Mouse (Mus musculus) limb, embryonic 10.5 days (tissue): Measurements from ENCODE around the gene Thap3. TPM values are rescaled to one million over a fixed set of nuclear protein-coding genes. Genes with fewer than 3 reads are reported as not detected.
A peak's percentile ranks its signal among the peaks of the same experiment; 100 is the strongest.

Experiments used
- DNase-seq: peaks from one replicate; pipeline ENCODE4 v3.0.0-alpha.2; 2017; ENCODE audit warnings: low spot score
- H3K27ac ChIP-seq: fragments of 300-500 bp; sonication (generic); 2 replicates; pipeline ENCODE4 v1.5.1; 2016; ENCODE audit warnings: mild to moderate bottlenecking
- H3K27me3 ChIP-seq: fragments of 300-500 bp; sonication (generic); 2 replicates; pipeline ENCODE4 v1.6.1; 2016; ENCODE audit warnings: low read depth, mild to moderate bottlenecking; ENCODE audit not compliant: poor library complexity, severe bottlenecking
- H3K36me3 ChIP-seq: fragments of 300-500 bp; sonication (generic); 2 replicates; pipeline ENCODE4 v1.6.1; 2016; ENCODE audit warnings: mild to moderate bottlenecking, moderate library complexity
- H3K4me1 ChIP-seq: fragments of 300-500 bp; sonication (generic); 2 replicates; pipeline ENCODE4 v1.6.1; 2016
- H3K4me3 ChIP-seq: fragments of 300-500 bp; sonication (generic); 2 replicates; pipeline ENCODE4 v1.5.1; 2016; ENCODE audit warnings: mild to moderate bottlenecking, moderate library complexity
- H3K9me3 ChIP-seq: fragments of 300-500 bp; sonication (generic); replicated peaks from 2 replicates; pipeline ENCODE4 v1.6.1; 2016; ENCODE audit warnings: mild to moderate bottlenecking
- WGBS: fragments of 180-500 bp; shearing (Covaris S2); methylation state at CpG from one replicate; pipeline ENCODE4 v1.1.7; 2016; 5-methylcytosine and 5-hydroxymethylcytosine counted together
- polyA plus RNA-seq: library from polyadenylated mRNA; unstranded; fragments of >200 nt; fragmentation: Nextera tagmentation; extraction: Ambion mirVana; gene quantifications from 2 replicates; pipeline ENCODE4 v1.2.1, GENCODE M21; 2016

Gene Thap3
- polyA plus RNA-seq, 1 experiment from 2014 or later, result 43.1 TPM

DNA sequence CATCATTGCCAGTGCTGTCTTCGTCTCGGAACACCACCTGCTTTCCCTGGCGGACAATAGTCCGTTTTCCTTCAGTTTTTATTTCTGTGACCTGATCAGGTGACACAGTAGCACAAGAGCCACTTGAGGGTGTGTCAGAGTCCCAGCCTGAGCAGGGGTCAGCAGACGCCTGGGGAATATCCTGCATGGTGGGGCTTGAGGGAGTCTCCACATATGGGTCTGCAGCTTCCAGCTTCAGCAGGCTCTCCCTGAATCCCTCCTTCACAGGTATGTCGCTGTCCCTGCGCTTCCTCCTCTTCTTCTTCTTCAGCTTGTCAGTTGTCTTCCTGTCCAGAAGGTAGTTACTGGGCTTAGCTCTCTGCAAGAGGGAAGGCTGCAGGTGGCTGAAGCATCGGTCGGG lies 3.3 kb upstream of the Thap3 start:
- Histone ChIP-seq H3K4me3 (no peak overlapping the region), H3K36me3 (peaks cover 49% of the 10 kb centered on the region), H3K4me1 (peaks cover 53% of the 10 kb centered on the region), H3K9me3 (no peaks in the 10 kb centered on the region), H3K27me3 (no peaks in the 10 kb centered on the region), H3K27ac (no peak overlapping the region)
- 95% methylated on average over 9 of the region's 9 CpGs for WGBS
- DNase-seq, result no peak

- WGBS, result 25% methylated on average over 6 of the region's 6 CpGs
- H3K36me3 ChIP-seq, result peaks cover 72% of the 10 kb centered on the region
- peaks cover 51% of the 10 kb centered on the region for H3K4me1 ChIP-seq
- no peak for DNase-seq
- H3K4me3 ChIP-seq, result peak overlapping the region; percentile 89
- no peaks in the 10 kb centered on the region for H3K27me3 ChIP-seq
- peak overlapping the region; percentile 95 for H3K27ac ChIP-seq
- no peaks in the 10 kb centered on the region for H3K9me3 ChIP-seq
Observed at GRCm38 (mm10) chr4:151989110-151989488, 302 bp upstream of the Thap3 start.

DNA sequence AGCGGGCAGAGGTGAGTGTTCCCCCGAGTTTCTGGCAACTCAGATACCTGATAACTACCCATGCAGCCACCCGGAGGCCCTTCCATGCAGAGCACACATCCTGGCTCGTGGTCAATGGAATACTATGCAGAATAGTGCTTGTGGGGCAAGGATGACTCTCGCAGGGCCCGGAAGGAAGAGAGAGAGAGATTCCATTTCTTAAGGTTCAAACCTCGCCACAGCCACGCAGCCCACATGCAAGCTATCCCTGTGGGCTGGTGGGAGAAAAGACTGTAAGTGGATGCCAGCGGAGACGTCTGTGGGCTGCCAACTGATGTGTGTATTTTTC lies 819 bp downstream of the Thap3 start:
- peaks cover 53% of the 10 kb centered on the region for H3K4me1 ChIP-seq
- no peaks in the 10 kb centered on the region for H3K9me3 ChIP-seq
- WGBS, result 31% methylated on average over 10 of the region's 10 CpGs
- H3K27ac ChIP-seq, result peak overlapping the region; percentile 95
- DNase-seq, result no peak
- H3K36me3 ChIP-seq, result peaks cover 72% of the 10 kb centered on the region
- peak overlapping the region; percentile 89 for H3K4me3 ChIP-seq
- H3K27me3 ChIP-seq, result no peaks in the 10 kb centered on the region

DNA sequence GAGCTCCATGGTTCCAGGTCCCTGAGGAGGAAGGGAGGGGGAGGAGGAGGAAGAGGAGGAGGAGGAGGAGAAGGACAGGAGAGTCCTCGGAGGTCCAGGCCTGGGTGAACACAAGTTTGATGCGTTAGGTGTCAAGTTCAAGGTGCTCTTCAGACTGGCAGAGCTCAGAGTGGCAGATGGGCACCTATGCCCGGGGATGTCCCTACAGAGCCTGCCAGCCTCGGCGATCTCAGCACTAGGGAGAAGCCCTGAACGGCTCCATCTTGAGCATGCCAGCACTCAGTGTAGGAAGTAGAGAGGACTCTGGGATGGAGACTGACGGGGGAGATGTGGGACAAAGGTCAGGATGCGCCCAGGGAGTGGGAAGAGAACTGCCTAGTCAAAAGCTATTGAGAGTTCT lies 2.1 kb downstream of the Thap3 start:
- Histone ChIP-seq H3K4me1 (peaks cover 57% of the 10 kb centered on the region), H3K36me3 (peaks cover 72% of the 10 kb centered on the region)

DNA sequence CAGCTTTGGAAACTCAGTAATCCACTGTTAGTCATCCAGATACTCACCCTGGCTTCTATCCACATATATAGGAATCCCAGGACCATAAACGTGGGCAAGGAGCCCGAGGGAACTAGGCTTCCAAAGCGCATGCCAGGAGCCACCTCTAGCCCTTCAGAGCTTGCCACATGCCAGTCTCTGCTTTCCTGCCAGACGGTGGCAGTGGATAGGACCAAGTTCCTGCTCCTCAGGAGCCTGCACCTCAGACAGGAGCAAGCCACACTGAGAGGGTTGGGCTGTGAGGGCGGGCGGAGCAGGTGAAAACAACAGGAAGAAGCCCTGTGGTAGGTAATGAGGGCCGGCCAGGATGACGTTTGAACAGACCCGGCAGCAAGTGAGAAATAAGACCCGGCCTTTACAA lies 2.9 kb downstream of the Thap3 start:
- H3K36me3 ChIP-seq, result peaks cover 72% of the 10 kb centered on the region
- 32% methylated on average over 10 of the region's 10 CpGs for WGBS
- no peaks in the 10 kb centered on the region for H3K27me3 ChIP-seq
- 0 out of 2 replicates have a peak overlapping the region, but pooled peaks have one; percentile 21 for H3K27ac ChIP-seq
- no peak overlapping the region for H3K4me3 ChIP-seq
- H3K9me3 ChIP-seq, result no peaks in the 10 kb centered on the region
- H3K4me1 ChIP-seq, result peaks cover 57% of the 10 kb centered on the region
- DNase-seq, result no peak

More for the DNA sequence above, 2.1 kb downstream of the Thap3 start:
- WGBS, result 70% methylated on average over 8 of the region's 8 CpGs
- Histone ChIP-seq H3K9me3 (no peaks in the 10 kb centered on the region), H3K4me3 (no peak overlapping the region), H3K27me3 (no peaks in the 10 kb centered on the region), H3K27ac (no peak overlapping the region)
- no peak for DNase-seq

- H3K9me3 ChIP-seq, result no peaks in the 10 kb centered on the region
- 32% methylated on average over 8 of the region's 9 CpGs for WGBS
- peaks cover 47% of the 10 kb centered on the region for H3K4me1 ChIP-seq
- no peak overlapping the region for H3K4me3 ChIP-seq
- peaks cover 78% of the 10 kb centered on the region for H3K36me3 ChIP-seq
- no peaks in the 10 kb centered on the region for H3K27me3 ChIP-seq
- H3K27ac ChIP-seq, result peak overlapping the region; percentile 10; the same call in 1 of the 2 replicates
- DNase-seq, result peak; percentile 46
Observed at GRCm38 (mm10) chr4:151983560-151983959, 5.2 kb downstream of the Thap3 start.

- Histone ChIP-seq H3K4me3 (no peak overlapping the region), H3K4me1 (peaks cover 42% of the 10 kb centered on the region), H3K9me3 (no peaks in the 10 kb centered on the region), H3K27me3 (no peaks in the 10 kb centered on the region), H3K27ac (peak overlapping the region; percentile 10; the same call in 1 of the 2 replicates), H3K36me3 (peaks cover 82% of the 10 kb centered on the region)
- DNase-seq, result no peak
- WGBS, result 53% methylated on average over 17 of the region's 17 CpGs
Observed at GRCm38 (mm10) chr4:151983043-151983442, 5.8 kb downstream of the Thap3 start.

DNA sequence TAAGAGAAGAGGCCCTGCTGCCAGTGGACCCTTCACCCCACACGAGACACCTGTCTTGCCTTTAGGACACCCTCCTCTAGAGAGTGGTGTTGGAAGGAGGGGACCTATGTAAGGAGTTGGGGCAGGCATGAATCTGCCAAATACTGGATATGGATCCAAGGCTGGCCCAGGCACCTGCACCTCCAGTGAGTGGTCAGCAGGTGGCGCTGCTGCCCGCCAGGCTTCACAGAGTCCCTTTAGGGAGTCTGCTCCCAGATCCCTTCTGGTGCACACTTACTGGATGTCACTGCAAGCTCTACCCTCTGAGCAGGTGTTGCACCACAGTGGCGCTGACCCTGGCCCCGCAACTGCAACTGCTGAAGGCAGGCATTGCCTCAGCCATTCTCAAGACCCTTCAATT lies 7.4 kb downstream of the Thap3 start:
- Histone ChIP-seq H3K36me3 (peaks cover 97% of the 10 kb centered on the region), H3K27me3 (no peaks in the 10 kb centered on the region), H3K9me3 (no peaks in the 10 kb centered on the region), H3K4me1 (peaks cover 26% of the 10 kb centered on the region), H3K27ac (no peak overlapping the region), H3K4me3 (no peak overlapping the region)
- peak; percentile 86 for DNase-seq
- 15% methylated on average over 5 of the region's 5 CpGs for WGBS

DNA sequence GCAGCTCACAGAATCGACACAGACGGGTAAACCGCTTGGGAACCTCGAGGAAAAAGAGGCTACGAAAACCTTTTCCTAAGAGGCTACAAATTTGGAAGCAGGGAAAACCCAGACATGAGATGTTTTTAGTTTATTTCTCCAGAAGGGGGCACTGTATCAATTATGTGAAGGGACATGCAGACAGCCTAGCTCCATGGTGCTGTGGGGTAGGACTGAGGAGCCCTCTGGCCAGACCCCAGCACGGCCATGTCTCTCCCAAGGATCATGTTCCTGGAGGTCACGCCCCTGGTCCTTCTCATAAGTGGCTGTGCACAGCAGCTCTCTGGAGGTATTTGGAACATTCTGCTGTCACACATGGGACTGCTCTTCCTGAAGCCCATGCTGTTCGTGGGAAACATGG lies 8.1 kb downstream of the Thap3 start:
- DNase-seq, result no peak
- 83% methylated on average over 8 of the region's 8 CpGs for WGBS
- H3K36me3 ChIP-seq, result peaks cover 97% of the 10 kb centered on the region
- no peak overlapping the region for H3K4me3 ChIP-seq
- H3K27ac ChIP-seq, result no peak overlapping the region
- H3K27me3 ChIP-seq, result no peaks in the 10 kb centered on the region
- peaks cover 19% of the 10 kb centered on the region for H3K4me1 ChIP-seq
- H3K9me3 ChIP-seq, result no peaks in the 10 kb centered on the region

GRCm38 (mm10) chr4:151977748-151978147 lies 11.0 kb downstream of the Thap3 start:
- peaks cover 97% of the 10 kb centered on the region for H3K36me3 ChIP-seq
- 46% methylated on average over 10 of the region's 10 CpGs for WGBS
- H3K9me3 ChIP-seq, result 0 out of 2 replicates have a peak, but pooled peaks cover 5% of the 10 kb centered on the region
- no peak overlapping the region for H3K27ac ChIP-seq
- no peak overlapping the region for H3K4me3 ChIP-seq
- H3K4me1 ChIP-seq, result peaks cover 2% of the 10 kb centered on the region; the same call in 1 of the 2 replicates
- no peaks in the 10 kb centered on the region for H3K27me3 ChIP-seq
- DNase-seq, result peak; percentile 90

GRCm38 (mm10) chr4:151975441-151975840 lies 13.4 kb downstream of the Thap3 start:
- 96% methylated on average over 3 of the region's 3 CpGs for WGBS
- DNase-seq, result no peak
- no peak overlapping the region for H3K4me3 ChIP-seq
- no peaks in the 10 kb centered on the region for H3K27me3 ChIP-seq
- 0 out of 2 replicates have a peak, but pooled peaks cover 5% of the 10 kb centered on the region for H3K9me3 ChIP-seq
- H3K4me1 ChIP-seq, result no peaks in the 10 kb centered on the region
- H3K36me3 ChIP-seq, result peaks cover 95% of the 10 kb centered on the region
- no peak overlapping the region for H3K27ac ChIP-seq

- Histone ChIP-seq H3K9me3 (0 out of 2 replicates have a peak, but pooled peaks cover 5% of the 10 kb centered on the region), H3K36me3 (peaks cover 94% of the 10 kb centered on the region), H3K27ac (no peak overlapping the region), H3K27me3 (no peaks in the 10 kb centered on the region), H3K4me1 (no peaks in the 10 kb centered on the region), H3K4me3 (no peak overlapping the region)
- no peak for DNase-seq
- WGBS, result 74% methylated on average over 10 of the region's 10 CpGs
Observed at GRCm38 (mm10) chr4:151972221-151972967, 16.4 kb downstream of the Thap3 start.

GRCm38 (mm10) chr4:151968204-151968921 lies 20.4 kb downstream of the Thap3 start:
- Histone ChIP-seq H3K27me3 (no peaks in the 10 kb centered on the region), H3K27ac (no peak overlapping the region), H3K4me3 (no peak overlapping the region), H3K36me3 (peaks cover 90% of the 10 kb centered on the region), H3K4me1 (no peaks in the 10 kb centered on the region), H3K9me3 (no peaks in the 10 kb centered on the region)
- WGBS, result 94% methylated on average over 26 of the region's 26 CpGs
- no peak for DNase-seq
